Mouse (Mus musculus) lung, postnatal 10 days (tissue): ENCODE results near the gene Thbd.

Experiments
- DNase-seq: peaks from one replicate; pipeline ENCODE4 v3.0.0; 2021

Gene Thbd

GRCm38 (mm10) chr2:148407870-148408760 lies at the start of gene Thbd:
Gene Thbd (minus strand): TSS chr2:148408188.
- peak; percentile 92 for DNase-seq

- no peak for DNase-seq
Measured at GRCm38 (mm10) chr2:148455341-148455740, 47.4 kb upstream of the Thbd start.

- DNase-seq, result no peak
Measured at GRCm38 (mm10) chr2:148454014-148454542, 46.1 kb upstream of the Thbd start.

- DNase-seq, result peak; percentile 74
Measured at GRCm38 (mm10) chr2:148453061-148453460, 45.1 kb upstream of the Thbd start.

- DNase-seq, result peak; percentile 39
Measured at GRCm38 (mm10) chr2:148451498-148451897, 43.5 kb upstream of the Thbd start.

- no peak for DNase-seq
Measured at GRCm38 (mm10) chr2:148450616-148451015, 42.6 kb upstream of the Thbd start.

GRCm38 (mm10) chr2:148449659-148450058 lies 41.7 kb upstream of the Thbd start:
- DNase-seq, result no peak

GRCm38 (mm10) chr2:148446446-148446845 lies 38.5 kb upstream of the Thbd start:
- no peak for DNase-seq

- no peak for DNase-seq
Measured at GRCm38 (mm10) chr2:148445616-148446015, 37.6 kb upstream of the Thbd start.

- DNase-seq, result peak; percentile 47
Measured at GRCm38 (mm10) chr2:148444472-148444871, 36.5 kb upstream of the Thbd start.

- peak; percentile 70 for DNase-seq
Measured at GRCm38 (mm10) chr2:148443249-148443958, 35.4 kb upstream of the Thbd start, which contains the start of gene Cd93. Gene Cd93 (minus strand): TSS chr2:148443563.

- DNase-seq, result peak; percentile 6
Measured at GRCm38 (mm10) chr2:148442710-148443109, 34.7 kb upstream of the Thbd start.

GRCm38 (mm10) chr2:148442172-148442571 lies 34.2 kb upstream of the Thbd start:
- DNase-seq, result peak; percentile 32

GRCm38 (mm10) chr2:148441421-148441820 lies 33.4 kb upstream of the Thbd start:
- DNase-seq, result no peak

GRCm38 (mm10) chr2:148439691-148440276 lies 31.8 kb upstream of the Thbd start:
- DNase-seq, result no peak

- DNase-seq, result peak; percentile 11
Measured at GRCm38 (mm10) chr2:148436285-148436684, 28.3 kb upstream of the Thbd start.

- DNase-seq, result no peak
Measured at GRCm38 (mm10) chr2:148432346-148432745, 24.4 kb upstream of the Thbd start.

GRCm38 (mm10) chr2:148430941-148431340 lies 23.0 kb upstream of the Thbd start:
- no peak for DNase-seq

- DNase-seq, result no peak
Measured at GRCm38 (mm10) chr2:148429001-148429505, 21.1 kb upstream of the Thbd start.

- DNase-seq, result no peak
Measured at GRCm38 (mm10) chr2:148428523-148428922, 20.5 kb upstream of the Thbd start.

GRCm38 (mm10) chr2:148427553-148427952 lies 19.6 kb upstream of the Thbd start:
- no peak for DNase-seq

GRCm38 (mm10) chr2:148425709-148426382 lies 17.9 kb upstream of the Thbd start:
- no peak for DNase-seq
